Mouse (Mus musculus) CH12.LX (cell line): ENCODE measurements at regions not wholly inside any gene's neighbourhood (a gene's known extent, or its start where the extent isn't known, plus 50 kb on each side); places are given as distances from the start of the nearest gene placed in this dataset.

Experiments used
- CTCF ChIP-seq, 2 experiments: IDR thresholded peaks in 1 of 2; conservative IDR thresholded peaks in 1 of 2; 2 replicates each; pipeline ENCODE4 v1.5.1; 2011 to 2012; ENCODE audit warnings: low read depth in 2 of 2, low read length in 2 of 2, improper control_type of control experiment in 1 of 2, inconsistent platforms in 1 of 2, mild to moderate bottlenecking in 1 of 2, moderate library complexity in 1 of 2
- EP300 ChIP-seq: IDR thresholded peaks from 2 replicates; pipeline ENCODE4 v1.6.1; 2011; ENCODE audit warnings: low read length, improper control_type of control experiment
- GABPA ChIP-seq: IDR thresholded peaks from 2 replicates; pipeline ENCODE4 v1.6.1; 2012; ENCODE audit warnings: low read depth, low read length, improper control_type of control experiment, inconsistent platforms; ENCODE audit not compliant: insufficient replicate concordance
- KAT2A ChIP-seq: IDR thresholded peaks from 2 replicates; pipeline ENCODE4 v1.6.1; 2012; ENCODE audit warnings: low read length, improper control_type of control experiment, inconsistent platforms; ENCODE audit not compliant: insufficient replicate concordance
- MAX ChIP-seq: IDR thresholded peaks from 2 replicates; pipeline ENCODE4 v1.6.1; 2011; ENCODE audit warnings: low read length, improper control_type of control experiment
- POLR2A ChIP-seq: IDR thresholded peaks from 2 replicates; pipeline ENCODE4 v1.6.1; 2011; ENCODE audit warnings: low read depth, mild to moderate bottlenecking, improper control_type of control experiment, low read length
- USF2 ChIP-seq: conservative IDR thresholded peaks from 2 replicates; pipeline ENCODE4 v1.6.1; 2011; ENCODE audit warnings: low read depth, low read length, improper control_type of control experiment

- no peak for TF ChIP-seq USF2
- TF ChIP-seq CTCF (conservative IDR thresholded peaks at IDR 0.05 in 1 of 2, IDR thresholded peaks at IDR 0.05 in 1 of 2; ENCODE audit: low read depth in 2 of 2, low read length in 2 of 2), result no peak
- no peak for TF ChIP-seq GABPA
- no peak for TF ChIP-seq POLR2A
- TF ChIP-seq EP300, result no peak
- no peak for TF ChIP-seq KAT2A
- no peak for TF ChIP-seq MAX
Observed at GRCm38 (mm10) chr15:59201894-59202670, 313.0 kb downstream of the Gm49356 start.
